Mouse (Mus musculus) kidney, postnatal 10 days (tissue): ENCODE results near the gene Arhgef18.
A peak's percentile ranks its signal among the peaks of the same experiment; 100 is the strongest.

ENCODE experiments used
- DNase-seq: peaks from one replicate; pipeline ENCODE4 v3.0.0; 2021; ENCODE audit warnings: mixed read lengths

Arhgef18 gene

GRCm38 (mm10) chr8:3392771-3393710 lies at the start of gene Arhgef18:
Arhgef18 (plus strand) TSS chr8:3393006.
- DNase-seq = peak; percentile 94

GRCm38 (mm10) chr8:3345337-3345736 lies 47.5 kb upstream of the Arhgef18 start:
- DNase-seq = no peak

GRCm38 (mm10) chr8:3346691-3347413 lies 46.0 kb upstream of the Arhgef18 start:
- no peak for DNase-seq

- DNase-seq = no peak
Measured at GRCm38 (mm10) chr8:3348142-3348823, 44.5 kb upstream of the Arhgef18 start.

GRCm38 (mm10) chr8:3350747-3351146 lies 42.1 kb upstream of the Arhgef18 start:
- no peak for DNase-seq

- DNase-seq = no peak
Measured at GRCm38 (mm10) chr8:3352715-3353114, 40.1 kb upstream of the Arhgef18 start.

GRCm38 (mm10) chr8:3353189-3353810 lies 39.5 kb upstream of the Arhgef18 start, which contains the start of gene A430078G23Rik:
A430078G23Rik (plus strand) TSS chr8:3353415.
- DNase-seq = no peak

GRCm38 (mm10) chr8:3353811-3354442 lies 38.9 kb upstream of the Arhgef18 start:
- DNase-seq = no peak

GRCm38 (mm10) chr8:3354443-3354812 lies 38.4 kb upstream of the Arhgef18 start:
- no peak for DNase-seq

- DNase-seq = no peak
Measured at GRCm38 (mm10) chr8:3355586-3355985, 37.2 kb upstream of the Arhgef18 start.

GRCm38 (mm10) chr8:3358060-3358459 lies 34.7 kb upstream of the Arhgef18 start:
- DNase-seq = peak; percentile 93

- DNase-seq = peak; percentile 25
Measured at GRCm38 (mm10) chr8:3367086-3367485, 25.7 kb upstream of the Arhgef18 start.

GRCm38 (mm10) chr8:3368091-3368490 lies 24.7 kb upstream of the Arhgef18 start:
- DNase-seq = no peak

- DNase-seq = no peak
Measured at GRCm38 (mm10) chr8:3375748-3376147, 17.1 kb upstream of the Arhgef18 start.

- DNase-seq = no peak
Measured at GRCm38 (mm10) chr8:3376641-3377274, 16.0 kb upstream of the Arhgef18 start.

- DNase-seq = peak; percentile 86
Measured at GRCm38 (mm10) chr8:3387286-3387685, 5.5 kb upstream of the Arhgef18 start.

GRCm38 (mm10) chr8:3388591-3389338 lies 4.0 kb upstream of the Arhgef18 start:
- no peak for DNase-seq

GRCm38 (mm10) chr8:3389506-3389905 lies 3.3 kb upstream of the Arhgef18 start:
- no peak for DNase-seq

- no peak for DNase-seq
Measured at GRCm38 (mm10) chr8:3392293-3392692, 513 bp upstream of the Arhgef18 start.

- peak; percentile 46 for DNase-seq
Measured at GRCm38 (mm10) chr8:3394600-3394999, 1.8 kb downstream of the Arhgef18 start.

GRCm38 (mm10) chr8:3395246-3395645 lies 2.4 kb downstream of the Arhgef18 start:
- no peak for DNase-seq
